Mouse (Mus musculus) cerebellum, adult 2 months (tissue): ENCODE data around the gene Lsm14b. TPM values are rescaled to one million over a fixed set of nuclear protein-coding genes. Genes with fewer than 3 reads are reported as not detected.

ENCODE experiments used
- DNase-seq, 2 experiments: peaks; one replicate each; pipeline ENCODE4 v3.0.0; 2021
- H3K27ac ChIP-seq: fragments of 200-500 bp; 2 replicates; pipeline ENCODE4 v1.5.1; 2012; ENCODE audit warnings: low read length, control low read depth, inconsistent platforms; ENCODE audit not compliant: insufficient read depth
- H3K27me3 ChIP-seq: fragments of 200-500 bp; 2 replicates; pipeline ENCODE4 v1.6.1; 2012; ENCODE audit warnings: inconsistent platforms, mild to moderate bottlenecking, low read length, moderate library complexity; ENCODE audit not compliant: control insufficient read depth, insufficient read depth
- H3K4me1 ChIP-seq: fragments of 200-500 bp; 2 replicates; pipeline ENCODE4 v1.6.1; 2011; ENCODE audit warnings: low read length; ENCODE audit not compliant: control insufficient read depth, insufficient read depth
- H3K4me3 ChIP-seq: fragments of 200-500 bp; replicated peaks from 2 replicates; pipeline ENCODE3; 2011; ENCODE audit warnings: mild to moderate bottlenecking, low read depth, low read length, control low read depth; ENCODE audit not compliant: insufficient read depth
- CTCF ChIP-seq: fragments of 200-500 bp; IDR thresholded peaks from 2 replicates; pipeline ENCODE4 v1.5.1; 2011; ENCODE audit warnings: low read depth, mild to moderate bottlenecking, control low read depth, low read length, moderate library complexity, borderline replicate concordance; ENCODE audit not compliant: insufficient read depth
- POLR2A ChIP-seq: fragments of 200-500 bp; IDR thresholded peaks from 2 replicates; pipeline ENCODE4 v1.6.1; 2011; ENCODE audit warnings: low read length, control low read depth, borderline replicate concordance; ENCODE audit not compliant: insufficient read depth
- WGBS: fragments of 180-500 bp; shearing (Covaris S2); methylation state at CpG from one replicate; pipeline ENCODE4 v1.1.7; 2018; 5-methylcytosine and 5-hydroxymethylcytosine counted together
- polyA plus RNA-seq: library from polyadenylated mRNA; depleted of rRNA; stranded (reverse); fragments of >200 nt; gene quantifications from 2 replicates; pipeline ENCODE4 v1.2.3, GENCODE M21; 2012

Gene Lsm14b
- polyA plus RNA-seq, 1 experiment, result 79.3 TPM

- Histone ChIP-seq H3K4me1 (peaks cover 29% of the 10 kb centered on the region), H3K27me3 (no peaks in the 10 kb centered on the region), H3K4me3 (no peak overlapping the region), H3K27ac (peak overlapping the region; percentile 72)
- 7% methylated on average over 7 of the region's 7 CpGs for WGBS
- no peak for TF ChIP-seq CTCF
- no peak for TF ChIP-seq POLR2A
- peak; percentile 77 to 82 for DNase-seq
These were observed 4.6 kb upstream of the Lsm14b start for GRCm38 (mm10) chr2:180020091-180020661.

DNA sequence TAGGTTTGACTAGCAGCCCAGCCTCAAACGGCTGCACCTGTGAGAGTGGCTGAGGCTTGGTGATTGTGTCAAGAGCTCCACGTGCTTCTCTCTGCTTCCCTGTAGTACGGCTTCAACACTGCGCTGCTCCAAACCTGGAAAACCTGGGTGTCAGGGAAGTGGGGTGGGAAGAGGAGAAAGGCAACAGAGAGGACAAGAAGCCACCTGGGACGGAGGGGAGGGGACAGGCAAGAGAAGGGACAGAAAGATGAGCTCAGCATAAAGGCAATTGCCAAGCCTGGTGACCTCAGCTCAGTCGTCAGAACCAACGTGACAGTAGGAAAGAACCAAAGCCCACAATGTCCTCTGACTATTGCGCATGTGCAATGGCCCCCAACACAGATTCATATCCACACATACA, 3.9 kb upstream of the Lsm14b start:
- TF ChIP-seq POLR2A (no peak), CTCF (no peak)
- Histone ChIP-seq H3K27ac (peak overlapping the region; percentile 72), H3K4me1 (peaks cover 29% of the 10 kb centered on the region), H3K4me3 (no peak overlapping the region), H3K27me3 (no peaks in the 10 kb centered on the region)
- DNase-seq, result peak; percentile 57 to 74
- WGBS, result 20% methylated on average over 8 of the region's 8 CpGs

- no peak for DNase-seq
- peaks cover 37% of the 10 kb centered on the region for H3K4me1 ChIP-seq
- H3K27me3 ChIP-seq, result no peaks in the 10 kb centered on the region
- 70% methylated on average over 6 of the region's 6 CpGs for WGBS
- no peak overlapping the region for H3K27ac ChIP-seq
- H3K4me3 ChIP-seq, result no peak overlapping the region
- no peak for TF ChIP-seq CTCF
- no peak for TF ChIP-seq POLR2A
These were observed 2.0 kb upstream of the Lsm14b start for GRCm38 (mm10) chr2:180022751-180023150.

DNA sequence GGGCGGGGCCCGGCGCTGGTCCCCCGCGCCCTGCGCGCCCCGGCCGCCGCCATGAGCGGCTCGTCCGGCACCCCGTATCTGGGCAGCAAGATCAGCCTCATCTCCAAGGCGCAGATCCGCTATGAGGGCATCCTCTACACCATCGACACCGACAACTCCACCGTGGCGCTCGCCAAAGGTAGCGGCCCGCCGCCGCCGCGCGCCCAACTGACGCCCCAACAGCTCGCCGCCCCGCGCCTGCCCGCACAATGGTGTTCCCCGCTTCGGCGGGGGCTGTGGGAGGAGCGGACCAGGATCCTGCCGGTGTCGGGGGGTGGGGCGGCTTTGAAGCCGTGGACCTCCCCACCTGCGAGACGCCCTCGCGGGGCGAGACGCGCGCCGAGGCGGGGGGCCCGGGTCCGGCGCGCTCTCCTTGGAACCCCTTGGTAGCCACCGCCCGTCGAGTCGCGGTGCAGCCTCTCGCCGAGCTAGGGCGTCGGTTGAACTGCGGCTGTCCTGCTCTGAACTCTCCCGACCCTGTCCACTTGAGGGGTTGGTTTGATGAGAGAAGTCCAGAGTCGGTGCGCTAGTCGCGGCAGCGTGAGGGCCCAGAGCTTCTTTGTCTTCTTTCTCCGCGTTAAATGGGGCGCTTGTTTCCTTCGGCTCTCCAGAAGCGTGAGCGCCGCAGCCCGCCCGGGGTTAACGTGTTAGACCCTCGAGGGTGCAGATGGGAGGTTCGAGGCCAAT, 511 bp downstream of the Lsm14b start:
- peak in 1 of 2 experiments; percentile 65 for DNase-seq
- TF ChIP-seq POLR2A (no peak), CTCF (no peak)
- H3K27ac ChIP-seq, result peak overlapping the region; percentile 73
- peaks cover 34% of the 10 kb centered on the region for H3K4me1 ChIP-seq
- H3K27me3 ChIP-seq, result no peaks in the 10 kb centered on the region
- peak overlapping the region; percentile 91 for H3K4me3 ChIP-seq
- WGBS, result under 1% methylated on average over 83 of the region's 84 CpGs

- Histone ChIP-seq H3K4me1 (peaks cover 29% of the 10 kb centered on the region), H3K4me3 (peak overlapping the region; percentile 91), H3K27me3 (no peaks in the 10 kb centered on the region), H3K27ac (no peak overlapping the region)
- WGBS, result 3% methylated on average over 6 of the region's 6 CpGs
- TF ChIP-seq POLR2A (no peak), CTCF (no peak)
- no peak for DNase-seq
These were observed 1.0 kb downstream of the Lsm14b start for GRCm38 (mm10) chr2:180025861-180026200.

- TF ChIP-seq POLR2A, result no peak
- TF ChIP-seq CTCF, result no peak
- Histone ChIP-seq H3K27me3 (no peaks in the 10 kb centered on the region), H3K4me3 (peak overlapping the region; percentile 46), H3K4me1 (peaks cover 21% of the 10 kb centered on the region), H3K27ac (no peak overlapping the region)
- WGBS, result 11% methylated on average over 9 of the region's 9 CpGs
- peak in 1 of 2 experiments; percentile 38 for DNase-seq
These were observed 3.0 kb downstream of the Lsm14b start for GRCm38 (mm10) chr2:180027768-180028167.

DNA sequence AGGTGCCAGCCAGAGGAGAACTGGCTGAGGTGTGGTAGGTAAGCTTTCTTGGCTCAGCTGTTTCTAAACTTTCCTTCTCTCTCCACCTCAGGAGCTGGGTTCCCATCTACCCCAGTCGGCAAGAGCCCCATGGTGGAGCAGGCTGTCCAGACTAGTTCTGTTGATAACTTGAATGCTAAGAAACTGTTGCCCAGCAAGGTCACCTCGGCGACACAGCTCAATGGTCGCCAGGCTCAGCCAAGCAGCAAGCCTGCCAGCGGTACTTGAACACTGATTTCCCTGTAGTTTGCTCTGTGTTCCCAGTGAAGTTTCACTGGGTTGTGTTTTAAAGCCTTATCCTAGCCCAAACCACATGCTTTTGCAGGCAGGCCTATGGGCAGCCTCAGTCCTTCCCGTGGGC, 6.5 kb downstream of the Lsm14b start:
- no peak for DNase-seq
- no peak overlapping the region for H3K4me3 ChIP-seq
- TF ChIP-seq POLR2A (no peak), CTCF (no peak)
- H3K4me1 ChIP-seq, result peaks cover 21% of the 10 kb centered on the region
- no peaks in the 10 kb centered on the region for H3K27me3 ChIP-seq
- no peak overlapping the region for H3K27ac ChIP-seq
- 67% methylated on average over 6 of the region's 6 CpGs for WGBS

GRCm38 (mm10) chr2:180032925-180033324, 8.1 kb downstream of the Lsm14b start:
- WGBS, result 59% methylated on average over 3 of the region's 3 CpGs

More at GRCm38 (mm10) chr2:180032925-180033324, 8.1 kb downstream of the Lsm14b start:
- H3K27me3 ChIP-seq, result no peaks in the 10 kb centered on the region
- H3K4me1 ChIP-seq, result peaks cover 11% of the 10 kb centered on the region
- no peak overlapping the region for H3K4me3 ChIP-seq
- no peak for TF ChIP-seq CTCF
- no peak for TF ChIP-seq POLR2A
- no peak for DNase-seq
- no peak overlapping the region for H3K27ac ChIP-seq
